Mouse (Mus musculus) kidney, adult 18-20 months (tissue): ENCODE results near the gene Sap30l.
A peak's percentile ranks its signal among the peaks of the same experiment; 100 is the strongest.

Source experiments
- DNase-seq: peaks from one replicate; pipeline ENCODE4 v3.0.0; 2021

The Sap30l gene

DNA sequence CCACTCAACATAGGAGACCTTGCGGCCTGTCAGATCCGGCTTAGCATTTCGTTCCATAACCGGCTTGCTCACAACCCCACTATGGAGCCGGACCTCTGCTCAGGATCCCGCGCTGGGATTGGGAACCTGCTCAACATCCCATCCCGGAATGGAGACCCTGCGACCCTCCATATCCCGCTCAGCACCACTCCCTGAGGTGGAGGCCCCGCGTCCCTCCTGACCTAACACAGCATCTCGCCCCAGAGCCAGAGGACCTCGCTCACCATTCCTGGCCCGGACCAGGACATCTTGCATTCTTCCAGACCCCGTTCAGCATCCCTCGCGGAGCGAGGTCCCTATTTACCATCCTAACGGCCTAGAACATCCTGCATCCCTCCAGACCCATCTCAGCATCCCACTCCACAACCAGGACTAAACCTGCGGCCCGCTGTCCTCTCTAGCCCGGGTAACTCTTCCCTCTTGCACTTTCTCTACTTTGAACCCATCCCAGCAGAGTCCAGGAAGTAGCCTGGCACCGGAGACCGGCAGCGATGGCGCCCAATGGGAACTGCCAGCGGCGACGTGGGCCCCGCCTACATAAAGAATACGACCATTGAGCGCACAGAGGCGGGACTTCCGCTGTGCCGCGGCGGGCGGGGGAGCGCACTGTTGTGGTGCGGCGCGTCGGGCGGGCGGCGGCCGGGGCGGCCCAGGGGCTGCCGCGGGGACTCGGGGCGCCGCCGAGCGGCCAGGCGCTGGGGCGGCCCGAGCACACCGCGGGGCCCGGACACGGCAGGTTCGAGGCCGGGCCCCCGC lies at the start of gene Sap30l:
TSS of gene Sap30l (plus strand) at position 667 of the 795 bp plus-strand sequence.
- peak; percentile 99 for DNase-seq

DNA sequence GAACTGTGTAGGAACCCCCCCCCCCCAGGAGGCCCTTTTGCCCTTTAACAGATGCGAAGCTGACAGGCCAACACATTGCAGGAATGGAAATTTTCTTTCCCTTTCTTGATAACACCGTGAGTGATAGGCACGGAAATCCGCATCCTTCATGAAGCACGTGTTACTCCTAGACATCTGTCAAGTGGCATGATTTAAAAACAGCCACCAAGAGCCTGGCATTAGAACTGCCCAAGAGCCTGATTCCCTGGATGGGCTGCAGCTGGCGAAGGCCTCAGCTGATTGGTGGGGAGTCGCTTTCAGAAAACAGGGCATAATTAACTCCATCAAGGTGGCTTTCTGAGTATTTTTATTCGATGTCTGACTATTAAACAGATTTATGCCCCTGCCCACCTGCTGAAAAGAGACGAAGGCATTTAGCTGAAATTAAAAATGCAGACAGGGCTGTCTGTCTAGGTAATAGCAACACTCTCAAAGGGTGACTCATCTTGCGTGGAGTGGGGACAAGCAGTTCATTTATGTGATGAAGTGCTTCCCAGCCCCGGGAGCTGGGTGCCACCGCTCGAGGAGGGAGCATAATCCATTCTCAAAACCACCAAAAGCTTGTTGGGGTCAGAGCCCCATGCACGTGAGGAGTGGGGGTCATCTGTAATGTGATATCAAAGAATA lies 47.8 kb upstream of the Sap30l start:
- DNase-seq = no peak

DNA sequence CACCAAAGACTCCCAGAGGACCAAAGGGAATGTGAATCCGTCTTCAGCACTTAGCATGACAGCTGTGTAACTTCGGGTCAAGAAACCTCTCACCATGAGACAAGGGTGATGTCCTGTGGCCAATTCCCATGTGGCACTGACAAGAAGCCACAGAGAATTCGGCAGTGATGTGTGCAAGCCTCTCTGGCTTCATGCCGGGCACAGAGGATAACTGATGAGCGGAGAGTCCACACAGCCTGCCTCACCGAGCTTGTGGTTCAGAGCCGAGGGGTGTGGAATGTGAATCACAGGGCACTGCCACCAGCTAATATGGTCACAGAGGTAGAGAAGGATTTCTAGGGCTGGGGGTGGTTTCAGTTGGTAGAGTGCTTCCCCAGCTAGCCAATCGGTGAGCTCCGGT lies 42.8 kb upstream of the Sap30l start:
- DNase-seq = no peak

DNA sequence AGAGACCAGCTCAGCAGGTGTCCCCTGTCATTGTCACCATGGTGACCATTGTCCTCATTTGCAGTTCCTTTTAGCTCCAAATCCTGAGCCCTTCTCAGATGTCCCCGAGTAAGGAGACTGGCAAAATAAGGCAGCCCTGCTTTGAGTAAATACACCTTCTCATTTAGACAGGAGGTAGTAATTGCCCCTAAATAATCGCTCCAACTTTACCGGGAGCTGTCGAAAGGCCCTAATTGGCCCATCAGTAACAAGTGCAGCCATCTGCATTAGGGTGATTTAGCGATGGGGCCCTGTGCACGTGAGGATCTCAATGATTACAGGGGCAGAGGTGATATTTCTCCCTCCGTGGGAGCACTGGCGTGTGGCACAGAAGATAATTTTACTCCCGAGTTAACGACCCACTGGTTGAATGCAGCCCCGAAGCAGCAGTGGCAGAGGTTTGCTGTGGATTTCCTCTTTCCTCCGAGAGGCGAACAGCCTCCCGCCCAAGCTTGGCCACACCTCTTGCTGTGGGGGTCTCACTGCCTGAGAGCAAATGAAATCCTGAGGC lies 40.9 kb upstream of the Sap30l start:
- DNase-seq = no peak

DNA sequence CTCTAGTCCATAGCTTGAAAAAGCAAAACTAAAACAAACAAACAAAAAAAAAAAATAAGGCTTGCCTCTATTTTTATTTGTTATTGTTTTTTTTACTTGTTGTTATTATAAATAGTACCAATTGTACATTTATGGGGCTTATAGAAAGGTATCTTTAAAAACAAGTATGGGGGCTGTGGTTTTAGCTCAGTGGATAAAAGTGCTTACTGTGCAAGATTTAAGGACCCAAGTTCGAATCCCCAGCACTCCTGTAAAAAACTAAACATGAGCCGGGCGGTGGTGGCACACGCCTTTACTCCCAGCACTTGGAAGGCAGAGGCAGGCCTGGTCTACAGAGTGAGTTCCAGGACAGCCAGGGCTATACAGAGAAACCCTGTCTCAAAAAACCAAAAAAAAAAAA lies 40.1 kb upstream of the Sap30l start:
- DNase-seq = no peak

DNA sequence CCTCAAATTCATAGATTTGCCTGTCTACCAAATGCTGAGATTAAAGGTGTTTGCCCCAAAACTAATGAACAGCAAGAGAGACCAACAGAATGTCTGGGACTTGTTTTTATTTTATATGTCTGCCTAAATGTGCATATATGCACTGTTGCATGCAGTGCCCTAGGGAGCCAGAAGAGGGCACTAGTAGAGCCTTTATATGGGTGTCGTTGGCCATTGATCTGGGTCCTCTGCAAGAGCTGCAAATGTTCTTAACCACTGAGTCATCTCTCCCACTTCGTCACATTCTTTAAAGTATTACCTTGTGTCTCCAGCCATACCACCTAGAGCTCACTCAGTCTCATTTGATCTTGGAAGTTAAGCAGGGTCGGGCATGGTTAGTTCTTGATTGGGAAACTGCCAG lies 37.3 kb upstream of the Sap30l start:
- DNase-seq = no peak

DNA sequence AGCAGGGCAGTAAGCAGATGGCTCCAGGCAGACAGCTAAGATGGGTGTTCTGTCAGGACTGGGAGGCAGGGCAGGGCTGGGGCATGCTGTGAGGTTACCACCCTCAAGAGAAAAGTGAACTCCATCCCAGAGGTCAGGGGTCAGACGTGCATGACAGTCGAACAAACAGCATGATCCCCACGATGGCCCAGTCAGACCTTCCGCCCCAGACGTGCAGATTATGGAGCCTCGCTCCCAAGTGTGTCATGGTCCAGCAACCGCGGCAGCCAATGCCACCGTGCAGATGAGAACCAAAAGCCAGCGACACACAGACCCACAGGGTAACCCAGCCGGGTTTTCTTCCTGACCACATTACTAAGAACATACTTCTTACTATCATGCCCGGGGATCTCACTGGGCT lies 34.8 kb upstream of the Sap30l start:
- DNase-seq = no peak

DNA sequence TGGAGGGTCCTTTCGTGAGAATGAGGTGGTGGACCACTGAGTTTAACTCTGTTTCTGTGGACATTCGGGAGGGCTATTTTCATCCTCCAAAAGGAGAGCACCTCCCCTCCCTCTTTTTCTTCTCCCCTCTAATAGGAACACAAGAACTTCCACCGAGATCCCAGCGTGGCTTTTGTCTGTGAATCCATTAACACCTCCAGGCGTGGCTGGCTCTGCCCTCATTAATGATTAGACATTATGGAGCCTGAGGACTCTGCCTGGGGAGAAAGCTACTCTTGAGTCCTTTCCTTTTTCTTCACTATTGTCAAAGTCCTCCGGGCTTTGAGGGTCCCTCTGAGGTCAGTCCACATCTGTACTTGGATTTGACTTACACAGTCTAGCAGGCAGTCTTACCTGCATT lies 34.3 kb upstream of the Sap30l start:
- DNase-seq = no peak

DNA sequence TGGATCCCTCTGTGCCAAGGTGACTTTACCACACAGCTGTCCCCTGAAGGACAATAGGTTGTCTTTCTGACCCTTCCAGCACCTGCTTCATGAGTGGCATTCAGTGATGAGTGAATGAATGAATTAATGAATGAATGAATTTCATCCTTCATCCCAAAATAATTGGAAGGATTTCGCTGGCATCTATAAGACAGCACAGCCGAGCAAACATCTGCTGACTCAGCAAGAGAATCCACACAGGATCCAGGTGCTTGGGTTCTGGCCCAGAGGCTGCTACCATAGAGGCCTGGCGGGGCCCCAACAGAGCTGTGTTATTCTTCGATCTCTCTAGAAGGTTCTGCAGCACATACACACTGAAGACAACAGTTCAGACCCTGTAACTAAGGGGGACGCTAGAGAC lies 30.7 kb upstream of the Sap30l start:
- no peak for DNase-seq

DNA sequence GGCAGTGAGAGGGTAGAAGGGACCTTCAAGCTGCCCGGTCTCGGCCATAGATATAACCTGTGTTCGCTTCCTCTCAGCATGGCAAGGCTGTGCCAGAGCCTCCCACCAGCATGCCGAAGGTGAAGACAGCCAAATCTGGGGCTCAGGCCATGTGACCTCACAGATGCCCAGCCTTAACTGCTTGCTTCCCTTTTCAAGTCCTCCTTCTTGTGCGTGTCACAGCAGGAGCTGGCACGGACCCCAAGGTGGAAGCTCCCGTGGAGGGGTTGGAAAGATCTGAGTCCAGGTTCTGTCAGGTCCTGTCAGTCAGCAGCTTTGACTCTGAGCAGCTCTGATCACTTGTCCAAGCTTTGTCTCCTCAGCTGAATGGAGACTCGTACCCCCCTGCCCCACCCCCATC lies 29.8 kb upstream of the Sap30l start:
- DNase-seq = no peak

DNA sequence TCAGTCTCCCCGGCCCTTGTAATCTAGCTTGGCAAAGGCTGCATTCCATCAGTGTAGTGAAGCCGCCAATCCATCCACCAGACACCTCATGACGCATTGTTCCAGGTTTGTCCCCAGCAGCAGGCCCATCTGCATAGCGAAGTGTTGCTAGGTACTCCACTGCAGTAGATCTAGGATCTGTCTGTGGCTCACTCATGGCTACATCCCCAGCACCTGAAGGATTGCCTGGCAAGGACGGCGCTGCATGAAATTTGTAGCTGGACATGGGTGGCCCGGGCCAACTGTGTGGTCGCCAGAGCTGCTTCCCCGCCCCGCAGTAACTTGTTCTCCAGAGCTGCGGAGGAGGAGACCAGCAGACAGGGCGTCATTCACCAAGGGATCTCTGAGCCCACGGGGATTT lies 28.0 kb upstream of the Sap30l start:
- DNase-seq = no peak

DNA sequence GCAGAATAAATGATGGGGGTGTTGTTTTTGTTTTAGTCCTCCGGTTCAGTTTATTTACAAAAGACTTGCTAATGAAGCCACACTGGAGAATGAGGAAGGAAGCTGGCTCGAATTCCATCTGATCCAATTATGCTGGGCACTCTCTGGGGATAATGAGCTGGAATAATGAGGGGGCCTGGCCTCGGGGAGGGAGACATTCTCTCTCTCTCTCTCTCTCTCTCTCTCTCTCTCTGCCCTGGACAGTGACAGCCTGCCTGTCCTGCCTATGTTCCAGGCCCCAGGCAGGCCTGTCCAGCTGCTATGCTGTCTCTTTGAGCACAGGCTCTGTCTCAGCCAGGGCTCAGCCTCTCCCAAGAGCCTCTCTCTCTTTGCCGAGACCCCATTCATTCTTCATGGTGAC lies 27.5 kb upstream of the Sap30l start:
- DNase-seq = no peak

DNA sequence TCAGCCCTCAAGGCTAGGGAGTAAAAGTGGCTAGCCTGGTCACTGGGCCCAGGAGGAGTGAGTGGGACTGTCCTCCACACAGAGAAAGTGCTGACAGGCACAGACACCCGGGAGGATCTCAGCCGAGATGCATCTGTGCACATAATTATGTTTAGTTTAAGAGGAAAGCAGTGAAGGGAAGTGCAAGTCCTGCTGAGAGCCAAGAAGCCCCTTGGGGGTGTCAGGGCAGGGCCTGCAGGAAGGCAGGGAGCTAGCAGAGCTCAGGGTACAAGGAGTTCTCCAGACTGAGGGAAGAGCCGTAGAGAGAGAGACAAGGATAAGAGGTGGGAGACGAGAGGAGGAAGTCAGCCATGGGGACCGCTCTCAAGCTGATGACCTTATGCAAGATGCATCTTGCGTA lies 25.6 kb upstream of the Sap30l start:
- no peak for DNase-seq

DNA sequence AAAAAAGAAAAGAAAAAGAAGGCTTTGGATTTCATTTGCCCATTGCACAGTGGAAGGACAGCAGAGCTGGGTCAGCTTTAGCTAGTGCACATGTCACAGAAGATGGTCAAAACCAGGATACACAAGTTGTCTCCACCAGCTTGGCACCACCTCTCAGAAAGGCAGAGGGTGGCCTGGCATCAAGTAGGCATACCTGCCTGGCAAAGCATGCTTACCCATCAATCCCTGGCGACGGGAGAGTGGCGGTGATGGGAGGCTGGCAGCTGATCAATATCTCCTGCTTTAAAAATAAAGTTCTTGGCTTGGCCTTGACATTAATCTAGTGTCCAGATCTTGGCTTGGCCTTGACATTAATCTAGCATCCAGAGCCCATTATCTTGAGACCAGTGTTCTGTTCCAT lies 24.9 kb upstream of the Sap30l start:
- no peak for DNase-seq

DNA sequence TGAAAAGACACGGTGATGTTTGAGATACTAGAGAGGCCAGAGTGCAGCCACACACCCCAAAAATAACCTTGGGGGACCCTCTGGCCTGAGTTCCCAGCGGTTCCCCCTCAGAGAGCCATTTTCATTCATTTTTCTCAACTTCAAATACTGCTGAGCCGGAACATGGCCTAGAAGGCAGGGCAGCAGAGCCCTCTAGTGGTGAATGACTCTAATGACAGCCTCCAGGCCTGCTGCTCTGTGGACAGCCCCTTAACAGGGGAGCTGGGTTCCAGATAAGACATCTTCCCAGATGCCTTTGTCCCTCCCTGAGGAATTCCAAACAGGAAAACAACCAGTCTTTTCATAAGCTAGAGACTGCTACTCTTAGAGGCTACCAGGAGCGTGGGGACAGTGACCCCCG lies 23.1 kb upstream of the Sap30l start:
- peak; percentile 38 for DNase-seq

DNA sequence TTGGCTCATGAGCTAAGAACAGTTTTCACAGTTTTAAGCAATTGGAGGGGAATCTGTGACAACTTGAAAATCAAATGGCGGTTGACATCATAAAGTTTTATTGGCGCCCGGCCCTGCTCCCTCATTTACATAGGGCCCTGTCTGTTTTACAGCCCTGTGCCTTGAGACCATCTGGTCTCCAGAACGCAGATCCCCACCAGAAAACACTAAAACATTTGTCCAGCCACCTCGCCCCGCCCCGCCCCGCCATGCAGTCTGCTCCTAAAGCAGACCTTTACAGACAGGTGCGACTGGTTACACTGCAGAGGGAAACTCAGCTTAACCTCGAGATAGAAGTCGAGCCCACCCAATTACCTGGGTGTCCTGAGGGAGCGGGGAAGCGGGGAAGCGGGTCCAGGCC lies 21.6 kb upstream of the Sap30l start:
- no peak for DNase-seq

DNA sequence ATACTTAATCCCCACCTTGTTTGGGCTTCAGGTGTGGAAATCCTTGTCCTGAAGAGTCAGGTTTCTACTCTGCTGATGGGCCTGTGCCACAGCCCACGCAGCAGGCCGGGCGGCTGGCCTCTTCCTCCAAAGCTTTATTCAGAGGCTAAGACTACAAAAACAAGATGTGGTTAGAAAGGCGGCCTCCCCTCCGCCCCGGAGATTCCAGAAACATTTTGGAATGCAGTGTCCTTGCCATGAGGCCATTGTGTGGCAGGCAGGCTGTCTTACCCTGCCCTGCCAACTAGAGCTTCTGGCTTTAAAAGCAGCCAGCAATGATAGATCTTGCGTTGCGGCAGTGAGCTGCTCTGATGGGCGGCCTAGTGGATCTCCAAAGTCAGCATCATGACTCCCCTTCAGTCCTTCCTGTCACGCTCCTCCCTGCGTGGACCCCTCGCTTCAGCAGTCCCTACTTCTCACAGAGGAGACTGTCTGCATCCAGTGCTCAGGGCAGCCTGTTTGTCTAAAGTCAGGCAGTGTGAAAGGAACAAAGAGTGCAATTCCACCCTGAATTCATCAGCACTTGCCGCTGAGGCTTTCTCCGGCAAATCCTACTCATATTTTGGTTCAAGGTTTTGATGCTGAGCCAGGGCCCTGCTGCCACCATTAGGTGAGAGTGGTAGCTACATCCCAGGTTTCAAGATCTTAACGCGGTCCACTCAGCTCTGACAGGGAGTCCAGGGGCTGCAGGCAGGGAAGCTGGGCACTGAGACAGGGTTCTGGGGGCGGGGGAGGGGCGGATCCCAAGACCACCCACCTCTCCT lies 14.6 kb upstream of the Sap30l start:
- DNase-seq = peak; percentile 42

DNA sequence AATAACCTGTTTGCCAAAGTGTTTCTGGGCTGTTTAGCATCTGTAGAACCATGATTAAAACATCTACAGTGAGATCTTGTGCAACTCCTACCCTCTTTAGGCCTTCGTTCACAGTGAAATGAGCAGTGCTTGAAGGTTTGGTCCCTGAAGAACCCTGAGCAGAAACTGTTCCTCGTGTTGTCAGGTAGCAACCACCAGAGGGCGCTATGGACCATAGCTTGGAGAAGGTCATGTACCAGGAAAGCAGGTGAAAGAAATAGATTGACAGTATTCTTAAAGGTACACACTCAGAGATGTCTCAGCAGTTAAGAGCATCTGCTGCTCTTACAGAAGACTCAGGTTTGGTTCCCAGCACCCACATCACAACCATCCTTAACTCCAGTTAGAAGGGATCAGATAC lies 13.5 kb upstream of the Sap30l start:
- peak; percentile 76 for DNase-seq

DNA sequence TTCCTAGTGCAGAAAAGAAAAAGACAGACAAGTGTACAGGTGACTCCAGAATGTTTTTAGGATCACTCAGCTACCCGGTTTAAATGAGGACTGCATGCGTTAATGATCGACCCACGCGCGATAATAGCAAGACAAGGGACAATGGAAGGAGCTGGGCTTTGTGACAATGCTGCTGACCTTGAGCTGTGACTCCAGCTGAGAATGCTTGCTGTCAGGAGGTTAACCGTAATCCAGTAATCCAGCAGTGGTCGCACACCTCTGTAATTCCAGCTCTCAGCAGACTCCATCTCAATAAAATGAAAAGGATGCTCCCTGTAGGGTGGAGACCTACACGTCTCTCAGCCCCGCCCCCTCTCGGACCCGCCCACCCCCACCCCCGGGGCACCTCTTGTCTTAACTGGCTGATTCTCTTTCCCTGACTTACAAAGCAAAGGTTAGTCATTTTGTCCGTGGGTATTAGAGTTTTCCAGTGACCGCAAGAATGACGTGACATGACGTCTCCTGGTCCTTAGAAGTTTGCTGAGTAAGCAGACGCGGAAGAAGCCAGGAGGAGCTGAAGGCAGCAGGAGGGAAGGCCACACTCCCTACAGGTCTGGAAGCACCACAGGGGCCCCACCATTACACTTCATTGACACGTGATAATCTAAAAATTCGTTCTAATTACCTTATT lies 10.4 kb upstream of the Sap30l start:
- no peak for DNase-seq

DNA sequence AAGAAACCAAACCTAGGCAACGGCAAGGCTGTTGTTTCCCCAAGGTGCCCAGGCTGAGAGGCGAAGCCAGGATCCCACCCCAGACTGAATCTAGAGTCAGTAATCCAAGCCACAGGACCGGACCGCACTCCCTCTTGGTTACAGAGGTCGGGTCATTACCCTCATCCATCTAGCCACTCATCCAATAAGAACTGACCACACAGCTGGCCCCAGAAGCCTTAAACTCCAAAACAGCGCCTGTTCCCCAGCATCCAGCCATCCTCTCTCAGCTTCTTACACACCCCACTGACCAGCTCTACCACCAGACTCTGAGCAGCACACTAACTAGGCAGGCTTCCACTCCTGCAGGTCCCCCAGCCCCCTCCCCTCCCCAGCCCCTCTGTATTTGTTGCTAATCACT lies 6.4 kb upstream of the Sap30l start:
- no peak for DNase-seq

DNA sequence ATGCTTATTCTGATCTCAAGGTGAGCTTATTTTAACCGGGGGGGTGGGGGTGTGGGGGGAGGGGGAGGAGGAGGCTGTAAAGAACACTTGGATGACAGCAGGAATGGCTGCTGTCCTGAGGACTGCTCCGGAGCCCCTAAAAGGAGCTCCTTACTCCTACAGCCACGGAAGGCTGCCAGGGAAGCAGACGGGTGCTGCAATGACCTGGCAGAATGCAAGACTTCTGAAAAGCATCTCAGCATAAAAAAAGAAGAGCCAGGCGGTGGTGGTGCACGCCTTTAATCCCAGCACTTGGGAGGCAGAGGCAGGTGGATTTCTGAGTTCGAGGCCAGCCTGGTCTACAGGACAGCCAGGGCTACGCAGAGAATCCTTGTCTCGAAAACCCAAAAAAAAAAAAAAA lies 3.6 kb upstream of the Sap30l start:
- no peak for DNase-seq

DNA sequence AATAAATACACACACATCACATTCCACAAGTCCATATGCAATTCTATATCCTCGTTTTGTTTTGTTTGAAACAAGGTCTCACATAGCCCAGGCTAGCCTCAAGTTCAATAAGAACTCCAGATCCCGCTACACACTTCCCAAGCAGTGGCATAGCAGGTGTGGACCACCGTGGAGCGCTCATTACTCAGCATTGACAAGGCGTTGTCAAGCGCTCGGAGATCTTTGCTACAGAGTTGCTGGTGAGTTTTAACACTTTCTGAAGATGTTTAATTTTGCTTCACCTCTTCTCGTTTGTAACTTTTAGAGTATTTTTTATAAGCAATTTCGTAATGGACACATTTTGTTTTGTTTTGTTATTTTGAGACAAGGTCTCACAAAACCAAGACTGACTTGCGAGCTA lies 2.0 kb upstream of the Sap30l start:
- no peak for DNase-seq
